Mouse (Mus musculus): ENCODE data around the gene Vmn1r22.
A peak's percentile ranks its signal among the peaks of the same experiment; 100 is the strongest.
"Not testable (repeated sequence)": the region's sequence is repeated elsewhere in the genome, so short reads cannot be mapped to it uniquely, and the experiment has no call there.

Vmn1r22 gene

GRCm38 (mm10) chr6:57907928-57908327 lies at the start of gene Vmn1r22:
Vmn1r22 (minus strand) TSS chr6:57908028.
- no peak for DNase-seq (ENCODE audit: low read depth, low spot score)

DNA sequence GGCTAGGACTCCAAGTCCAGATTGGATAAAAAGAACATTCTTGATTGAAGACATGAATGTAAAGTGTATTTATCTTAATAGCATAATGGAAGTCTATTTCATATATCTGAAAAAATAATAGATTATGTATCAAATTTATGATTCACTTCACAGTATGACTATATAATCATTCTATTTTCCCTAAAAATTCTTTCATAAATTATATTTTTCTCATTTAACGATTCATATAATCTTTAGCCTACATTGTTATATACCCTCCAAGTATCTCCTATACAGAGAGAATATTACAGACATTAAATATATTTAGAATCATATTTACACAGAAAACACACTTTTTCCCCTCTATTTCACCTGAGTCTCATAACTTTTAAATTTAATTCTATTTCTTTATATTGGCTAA lies 18.9 kb upstream of the Vmn1r22 start, which contains the start of gene Vmn1r23:
TSS of gene Vmn1r23 (minus strand) at position 101 of the 400 bp plus-strand sequence.
- DNase-seq (ENCODE audit: low read depth, low spot score), result no peak

DNA sequence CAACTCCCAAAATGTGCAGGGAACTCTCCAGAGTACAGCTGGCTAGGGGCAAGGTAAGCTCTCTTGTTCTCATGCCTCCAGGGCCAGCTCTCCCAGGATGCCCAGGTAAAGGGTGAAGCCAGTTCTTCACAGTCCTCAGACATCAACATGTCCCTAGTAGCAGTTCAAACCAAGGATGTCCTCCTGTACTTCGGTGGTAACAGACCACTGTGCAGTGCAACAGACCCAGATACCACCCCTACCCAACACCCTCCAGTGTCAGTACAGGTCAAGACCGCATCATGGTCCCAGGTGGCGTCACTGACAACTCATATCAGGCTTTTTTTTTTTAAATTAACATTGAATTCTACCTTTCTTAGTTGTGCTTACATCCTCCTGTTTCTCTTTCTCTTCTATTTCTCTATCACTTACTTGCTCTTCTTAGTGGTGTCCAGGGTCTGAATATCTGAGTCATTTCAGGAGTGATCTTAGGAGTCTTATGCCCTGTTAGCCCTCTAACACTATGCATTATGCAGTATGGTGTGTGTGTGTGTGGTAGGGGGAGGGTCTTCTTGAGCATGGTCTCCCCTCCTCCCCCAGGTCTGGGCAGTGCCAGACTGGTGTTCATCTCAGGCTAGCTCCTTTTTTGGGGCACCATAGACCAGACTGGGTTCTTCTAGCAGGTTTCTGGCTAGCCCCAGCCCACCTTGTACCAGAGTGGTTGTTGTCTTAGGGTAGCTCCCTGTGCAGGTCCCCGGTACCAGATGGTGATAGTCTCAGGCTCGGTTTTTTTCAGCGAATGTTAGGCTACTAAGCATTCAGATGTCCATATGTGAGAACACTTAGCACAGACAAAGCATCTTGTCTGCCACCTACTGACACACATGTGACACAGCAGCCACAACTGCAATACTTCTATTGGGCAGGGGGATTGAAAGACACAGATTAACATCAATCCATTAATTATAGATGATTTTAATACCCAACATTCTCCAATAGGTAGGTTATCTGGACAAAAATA lies 48.5 kb downstream of the Vmn1r22 start:
- peak; percentile 51 for DNase-seq (ENCODE audit: low read depth, low spot score)

DNA sequence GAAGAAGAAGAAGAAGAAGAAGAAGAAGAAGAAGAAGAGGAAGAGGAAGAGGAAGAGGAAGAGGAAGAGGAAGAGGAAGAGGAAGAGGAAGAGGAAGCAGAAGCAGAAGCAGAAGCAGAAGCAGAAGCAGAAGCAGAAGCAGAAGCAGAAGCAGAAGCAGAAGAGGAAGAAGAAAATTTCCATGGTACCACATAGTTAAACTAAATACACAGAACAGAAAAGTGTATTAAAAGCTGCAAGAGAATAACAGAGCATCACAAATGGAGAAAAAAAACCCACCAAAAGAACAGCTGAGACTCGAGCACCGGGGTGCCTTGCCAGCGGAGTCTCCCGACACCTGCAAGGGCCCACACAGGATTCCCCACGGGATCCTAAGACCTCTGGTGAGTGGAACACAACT lies 56.7 kb downstream of the Vmn1r22 start:
- DNase-seq (ENCODE audit: low read depth, low spot score), result not testable (repeated sequence)

DNA sequence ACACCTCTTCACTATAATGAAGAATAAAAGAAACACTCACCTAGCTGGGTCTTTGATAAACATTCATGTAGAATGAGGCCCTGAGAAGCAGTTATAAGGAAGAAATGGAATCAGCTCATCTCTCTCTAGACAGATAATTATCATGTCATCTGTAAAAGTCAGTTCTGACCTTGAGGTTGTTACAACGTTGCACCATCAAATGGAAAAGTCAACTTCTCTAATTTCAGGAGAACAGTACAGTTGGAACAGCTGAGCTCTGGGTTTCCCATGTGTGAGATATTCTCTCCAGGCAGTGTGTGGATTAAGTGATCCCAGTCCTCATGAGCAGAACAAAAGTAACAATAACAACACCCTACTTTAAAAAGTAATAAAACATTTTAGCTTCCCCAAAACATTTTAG lies 57.5 kb downstream of the Vmn1r22 start, which contains the start of gene Vmn1r21:
TSS of gene Vmn1r21 (minus strand) at position 58 of the 400 bp plus-strand sequence.
- no peak for DNase-seq (ENCODE audit: low read depth, low spot score)

Data from retina, postnatal 7 days (tissue).